Mouse (Mus musculus): ENCODE results near the gene Rnf166. TPM values are rescaled to one million over a fixed set of nuclear protein-coding genes. Genes with fewer than 3 reads are reported as not detected.

Gene Rnf166
- polyA plus RNA-seq (2012; rRNA removed): 34.0 and 46.0 TPM in 2 replicates

DNA sequence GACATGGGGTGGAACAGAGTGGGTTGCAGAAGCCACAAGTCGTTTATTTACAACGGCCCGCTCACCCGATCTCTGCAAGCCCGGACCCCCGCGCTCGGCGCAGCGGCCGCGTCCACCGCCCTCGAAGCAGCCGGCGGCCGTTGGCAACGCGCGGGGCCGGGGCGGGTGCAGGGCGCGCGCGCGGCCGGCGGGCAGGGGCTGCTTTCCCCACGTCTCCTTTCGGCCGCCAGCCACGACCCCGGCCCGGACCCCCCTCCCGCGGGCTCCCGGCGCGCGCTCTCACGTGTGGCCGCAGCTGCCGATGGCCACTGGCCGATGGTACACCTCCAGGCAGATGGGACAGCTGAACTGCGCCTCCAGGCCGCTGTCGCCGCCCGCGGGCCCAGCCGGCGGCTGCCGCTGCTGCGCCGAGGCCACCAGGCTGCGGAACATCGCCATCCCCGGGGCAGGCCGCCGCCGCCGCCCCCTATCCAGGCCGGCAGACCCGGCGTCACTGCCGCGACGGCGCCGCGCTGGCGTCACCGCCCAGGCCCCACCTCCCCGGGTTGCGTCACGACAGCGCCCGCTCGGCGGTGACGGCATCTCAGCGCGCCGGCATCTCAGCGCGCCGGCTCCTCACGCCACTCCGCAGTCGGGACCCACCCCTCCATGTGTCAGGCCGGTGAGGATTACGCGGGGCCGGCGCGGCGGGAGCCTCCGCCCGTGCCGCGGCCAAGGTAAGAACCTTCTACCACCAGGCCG lies at the start of gene Rnf166, which contains the start of gene Ctu2:
TSS of gene Rnf166 (minus strand) at position 485 of the 741 bp plus-strand sequence.
TSS of gene Ctu2 (plus strand) at position 564 of the 741 bp plus-strand sequence.

DNA sequence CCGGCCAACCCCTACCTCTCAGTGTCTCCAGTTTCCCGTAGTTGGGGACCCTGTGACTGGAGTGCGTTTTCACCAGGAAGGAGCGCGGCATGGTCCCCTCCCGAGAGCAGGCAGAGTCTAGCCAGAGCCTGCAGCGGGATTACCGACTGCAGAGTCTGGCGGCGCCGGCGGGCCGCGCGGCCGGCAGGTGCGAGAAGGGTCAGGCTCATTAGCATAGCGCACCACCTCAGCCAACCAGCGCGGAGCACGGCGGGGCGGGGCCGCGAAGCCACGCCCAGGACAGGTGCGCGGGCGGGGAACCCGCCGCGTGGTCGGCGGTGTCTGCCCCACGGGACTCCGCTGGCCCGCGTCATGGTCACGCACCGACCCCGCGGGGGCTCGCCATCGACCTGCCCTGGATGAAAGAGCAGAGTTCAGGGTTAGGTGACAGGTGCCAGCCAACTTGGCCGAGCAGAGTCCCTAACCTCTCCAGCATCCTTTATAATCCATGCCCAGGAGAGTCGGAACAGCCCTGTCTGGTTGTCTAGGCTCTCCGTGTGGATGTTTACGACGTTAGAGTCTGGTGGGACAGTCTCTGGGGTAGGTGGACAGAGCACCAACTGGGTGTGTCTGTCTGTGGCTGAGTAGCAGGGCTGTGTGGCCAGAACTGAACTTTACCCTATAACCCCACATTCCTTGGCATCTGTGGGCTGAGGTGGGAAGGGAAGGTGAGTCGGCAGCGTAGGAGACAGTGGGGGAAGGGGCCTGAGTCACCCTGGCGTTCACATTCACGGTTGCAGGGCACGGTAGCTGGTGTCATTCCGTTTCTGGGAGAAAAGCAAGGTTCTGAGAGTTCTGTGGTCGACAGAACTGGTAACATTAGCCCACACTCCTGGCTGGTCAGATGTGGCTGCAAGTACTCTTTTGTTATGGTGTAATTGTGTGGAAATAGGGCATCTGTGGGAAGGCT lies 15.1 kb downstream of the Rnf166 start, which contains the start of gene Snai3:
TSS of gene Snai3 (minus strand) at position 210 of the 949 bp plus-strand sequence.

DNA sequence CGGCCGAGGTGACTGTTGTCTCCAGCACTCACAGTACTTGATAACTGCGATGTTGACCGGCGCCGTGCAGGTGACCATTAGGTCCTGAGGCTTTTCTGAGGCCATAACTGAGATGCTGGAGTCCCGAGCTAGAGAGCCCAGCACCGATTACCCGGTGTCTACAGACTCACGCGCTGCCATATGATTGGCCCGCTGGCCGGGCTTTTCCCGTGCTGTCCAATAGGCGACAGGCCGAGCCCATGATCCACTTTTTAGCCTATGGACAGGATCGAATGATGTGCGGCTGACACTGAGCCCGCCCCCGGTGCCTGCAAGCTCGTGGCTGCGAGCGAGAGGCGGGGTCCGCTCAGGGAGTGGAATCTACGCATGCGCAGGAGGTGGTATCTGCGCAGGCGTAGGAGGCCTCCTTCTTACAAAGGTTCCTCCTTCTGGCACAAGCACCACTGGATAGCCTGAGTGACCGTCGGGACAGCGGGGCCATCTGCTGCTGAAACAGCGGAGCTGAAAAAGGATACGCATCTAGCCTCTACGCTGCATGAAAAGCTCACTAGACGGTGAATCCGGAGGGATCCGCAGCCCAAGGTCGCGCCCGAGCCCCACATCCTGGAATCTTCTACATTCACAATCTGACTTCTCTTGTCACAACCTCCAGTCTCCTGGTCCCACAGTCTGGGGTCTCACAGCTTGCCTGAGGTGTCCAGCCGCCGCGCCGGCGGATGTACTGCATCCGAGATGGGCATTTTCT lies 32.4 kb downstream of the Rnf166 start, which contains the start of gene Mvd:
TSS of gene Mvd (minus strand) at position 161 of the 745 bp plus-strand sequence.

DNA sequence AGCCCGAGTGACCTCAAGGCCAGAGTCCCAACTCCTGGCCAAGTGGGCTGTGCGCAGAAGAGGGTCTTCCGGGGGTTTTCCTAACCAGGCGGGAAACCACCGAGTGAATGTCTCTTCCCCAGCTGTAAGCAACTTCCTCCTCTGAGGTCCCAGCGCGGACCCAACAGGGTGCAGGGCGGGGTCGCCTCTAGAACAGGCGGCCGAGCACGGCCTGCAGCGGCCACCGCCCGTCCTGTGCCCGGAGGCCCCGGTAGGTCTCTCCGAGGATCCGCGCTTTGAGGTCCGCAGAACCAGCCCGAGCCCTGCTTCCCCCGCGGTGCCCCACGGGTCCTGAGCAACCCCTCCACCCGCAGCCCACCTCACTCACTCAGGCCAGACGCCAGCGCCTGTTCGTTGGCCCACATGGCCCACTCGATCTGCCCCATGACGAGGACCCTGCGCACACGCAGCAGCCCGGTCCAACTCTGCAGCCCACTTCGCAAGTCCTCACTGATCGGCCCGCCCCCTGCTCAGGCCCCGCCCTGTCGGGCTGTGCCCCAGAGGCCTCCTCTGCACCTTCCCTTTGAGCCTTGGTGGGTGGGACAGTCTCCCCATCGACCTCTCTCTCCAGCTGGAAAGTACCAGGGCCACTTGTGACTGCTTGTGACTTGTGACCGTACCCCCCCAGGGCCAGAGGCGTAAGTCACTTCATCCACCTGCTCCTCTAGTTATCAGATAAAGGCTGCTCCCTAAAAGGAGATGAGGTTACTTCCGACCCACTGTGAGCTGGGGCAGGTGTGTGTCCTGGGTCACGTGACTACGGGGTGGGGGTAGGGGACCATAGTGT lies 43.2 kb downstream of the Rnf166 start, which contains the start of gene Cyba:
TSS of gene Cyba (minus strand) at position 488 of the 826 bp plus-strand sequence.

DNA sequence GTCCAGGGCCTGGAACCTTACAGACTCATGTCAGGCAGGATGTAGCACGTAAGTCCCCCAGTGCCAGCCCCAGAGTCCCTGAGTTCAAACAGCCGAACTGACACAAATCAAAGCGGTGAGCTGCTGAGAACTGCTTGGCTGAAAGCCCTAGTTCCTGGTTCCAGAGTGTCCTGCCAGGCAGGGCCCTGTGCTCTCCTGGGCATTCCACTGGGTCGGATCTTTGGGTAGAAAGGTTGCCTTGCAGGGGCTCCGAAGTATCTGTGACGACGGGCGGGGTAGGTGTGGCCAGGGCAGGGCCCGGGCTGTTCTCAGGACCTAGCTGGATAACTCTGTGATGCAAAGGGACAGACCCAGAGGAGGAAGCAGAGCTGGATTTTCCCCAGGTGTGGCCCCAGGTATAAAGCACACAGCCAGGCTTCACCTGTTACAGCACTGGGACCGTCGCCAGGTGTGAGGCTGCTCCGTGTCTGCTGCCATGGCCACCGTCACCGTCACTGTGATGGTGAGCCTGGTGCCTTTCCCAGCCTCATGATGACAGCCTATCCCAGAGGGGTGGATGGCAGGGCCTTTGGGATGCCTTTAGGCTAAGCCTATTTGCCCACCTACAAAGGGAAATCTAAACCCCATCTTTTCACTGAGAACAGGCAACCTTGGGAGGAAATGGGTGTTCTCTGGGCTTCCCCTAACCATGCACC lies 54.3 kb downstream of the Rnf166 start, which contains the start of gene Il17c:
TSS of gene Il17c (plus strand) at position 645 of the 695 bp plus-strand sequence.

Other genes with a start within 250 kb of the Rnf166 start
- 16.8 and 59.4 TPM in 2 replicates for gene Zfpm1, start 193.9 kb downstream of the Rnf166 start, polyA plus RNA-seq (2012; rRNA removed)
- 0.06 and 0.07 TPM in 2 replicates for gene Trhr2, start 115.3 kb downstream of the Rnf166 start, polyA plus RNA-seq (2012; rRNA removed)
- gene Zc3h18, start 99.5 kb downstream of the Rnf166 start, polyA plus RNA-seq (2012; rRNA removed): 66.3 and 133 TPM in 2 replicates
- 0.44 and 0.46 TPM in 2 replicates for gene Il17c, start 54.0 kb downstream of the Rnf166 start, polyA plus RNA-seq (2012; rRNA removed)
- gene Cyba, start 43.1 kb downstream of the Rnf166 start, polyA plus RNA-seq (2012; rRNA removed): 31.4 and 37.6 TPM in 2 replicates
- gene Mvd, start 32.6 kb downstream of the Rnf166 start, polyA plus RNA-seq (2012; rRNA removed): 34.6 and 43.5 TPM in 2 replicates
- gene Snai3, start 15.3 kb downstream of the Rnf166 start, polyA plus RNA-seq (2012; rRNA removed): 0.09 and 0.13 TPM in 2 replicates
- 60.5 and 74.7 TPM in 2 replicates for gene Ctu2, start 79 bp upstream of the Rnf166 start, polyA plus RNA-seq (2012; rRNA removed)
- 21.0 and 43.3 TPM in 2 replicates for gene Piezo1, start 75.3 kb upstream of the Rnf166 start, polyA plus RNA-seq (2012; rRNA removed)
- 62.7 and 81.6 TPM in 2 replicates for gene Cdt1, start 92.0 kb upstream of the Rnf166 start, polyA plus RNA-seq (2012; rRNA removed)
- gene Aprt, start 100.8 kb upstream of the Rnf166 start, polyA plus RNA-seq (2012; rRNA removed): 141 and 155 TPM in 2 replicates
- gene Galns, start 135.4 kb upstream of the Rnf166 start, polyA plus RNA-seq (2012; rRNA removed): 4.8 and 6.7 TPM in 2 replicates
- 104 and 108 TPM in 2 replicates for gene Trappc2l, start 135.6 kb upstream of the Rnf166 start, polyA plus RNA-seq (2012; rRNA removed)
- gene Pabpn1l, start 146.7 kb upstream of the Rnf166 start, polyA plus RNA-seq (2012; rRNA removed): not detected in 2 replicates
- 6.5 and 8.2 TPM in 2 replicates for gene Cbfa2t3, start 223.0 kb upstream of the Rnf166 start, polyA plus RNA-seq (2012; rRNA removed)